Mouse (Mus musculus): Measurements from ENCODE around the gene Kng1.
"Not testable (repeated sequence)": the region's sequence is repeated elsewhere in the genome, so short reads cannot be mapped to it uniquely, and the experiment has no call there.

Gene Kng1

GRCm38 (mm10) chr16:23095581-23095980, 37.9 kb downstream of the Kng1 start:
- not testable (repeated sequence) for DNase-seq

GRCm38 (mm10) chr16:23096886-23097285, 39.2 kb downstream of the Kng1 start:
- DNase-seq, result not testable (repeated sequence)

GRCm38 (mm10) chr16:23097290-23098104, 39.8 kb downstream of the Kng1 start:
- not testable (repeated sequence) for DNase-seq

GRCm38 (mm10) chr16:23098105-23098452, 40.4 kb downstream of the Kng1 start:
- not testable (repeated sequence) for DNase-seq

- peak; percentile 26 for DNase-seq
Observed at GRCm38 (mm10) chr16:23099632-23100031, 42.0 kb downstream of the Kng1 start.

GRCm38 (mm10) chr16:23100099-23100575, 42.5 kb downstream of the Kng1 start:
- peak; percentile 60 for DNase-seq

GRCm38 (mm10) chr16:23100613-23101012, 42.9 kb downstream of the Kng1 start:
- no peak for DNase-seq

GRCm38 (mm10) chr16:23102340-23103037, 44.8 kb downstream of the Kng1 start:
- no peak for DNase-seq

- DNase-seq, result peak; percentile 32
Observed at GRCm38 (mm10) chr16:23103038-23103745, 45.5 kb downstream of the Kng1 start.

GRCm38 (mm10) chr16:23103841-23104240, 46.2 kb downstream of the Kng1 start:
- no peak for DNase-seq

- no peak for DNase-seq
Observed at GRCm38 (mm10) chr16:23106121-23106520, 48.5 kb downstream of the Kng1 start.

GRCm38 (mm10) chr16:23107231-23107942, 49.7 kb downstream of the Kng1 start, which contains the start of gene Eif4a2:
Eif4a2 (plus strand) TSS chr16:23107444.
- DNase-seq, result peak; percentile 96

GRCm38 (mm10) chr16:23107946-23108759, 50.5 kb downstream of the Kng1 start:
- peak; percentile 91 for DNase-seq

- DNase-seq, result no peak
Observed at GRCm38 (mm10) chr16:23108943-23109342, 51.3 kb downstream of the Kng1 start.

- DNase-seq, result no peak
Observed at GRCm38 (mm10) chr16:23109350-23110280, 52.0 kb downstream of the Kng1 start.

GRCm38 (mm10) chr16:23112348-23112747, 54.7 kb downstream of the Kng1 start:
- no peak for DNase-seq

- DNase-seq, result no peak
Observed at GRCm38 (mm10) chr16:23112861-23113435, 55.3 kb downstream of the Kng1 start.

GRCm38 (mm10) chr16:23113903-23114302, 56.2 kb downstream of the Kng1 start:
- no peak for DNase-seq

- DNase-seq, result no peak
Observed at GRCm38 (mm10) chr16:23114339-23115171, 56.9 kb downstream of the Kng1 start.
